In genomic region chr13:42867026-42867425, GRCm38 (mm10) we compare ENCODE assay signal across 8 mouse cellular contexts.
DNase-seq lines count a peak whose midpoint lies in the region; ATAC-seq lines count a peak whose summit lies in the region.

No protein-coding gene starts in this region.

- H3K27me3 ChIP-seq in neural tube, embryonic 11.5 days (ENCODE audit: control insufficient read depth, insufficient read depth, low read length), result no peaks in the 10 kb centered on the region
- H3K27me3 ChIP-seq in limb, embryonic 13.5 days, result no peaks in the 10 kb centered on the region
- no peaks in the 10 kb centered on the region for H3K27me3 ChIP-seq in neural tube, embryonic 14.5 days (ENCODE audit: control insufficient read depth, insufficient read depth, low read length)

- no peak overlapping the region for H3K9ac ChIP-seq in neural tube, embryonic 11.5 days (ENCODE audit: low read length)
- peak overlapping the region; percentile 62; the same call in 1 of the 2 replicates for H3K9ac ChIP-seq in limb, embryonic 13.5 days
- H3K9ac ChIP-seq in neural tube, embryonic 14.5 days (replicated peaks; ENCODE audit: low read depth, low read length), result no peak overlapping the region

- 49% methylated on average over 6 of the region's 6 CpGs for WGBS in neural tube, embryonic 11.5 days
- WGBS in limb, embryonic 13.5 days, result 40% methylated on average over 6 of the region's 6 CpGs
- WGBS in neural tube, embryonic 14.5 days, result 47% methylated on average over 6 of the region's 6 CpGs

- no peak overlapping the region for H3K4me3 ChIP-seq in neural tube, embryonic 11.5 days (ENCODE audit: low read depth, low read length)
- H3K4me3 ChIP-seq in limb, embryonic 13.5 days, result peak overlapping the region; percentile 43
- no peak overlapping the region; the same call in 1 of the 2 replicates for H3K4me3 ChIP-seq in neural tube, embryonic 14.5 days (ENCODE audit: low read depth, low read length)

- peaks cover 8% of the 10 kb centered on the region; the same call in 1 of the 2 replicates for H3K4me1 ChIP-seq in neural tube, embryonic 11.5 days (ENCODE audit: control insufficient read depth, insufficient read depth, low read length)
- H3K4me1 ChIP-seq in limb, embryonic 13.5 days, result peaks cover 11% of the 10 kb centered on the region; the same call in 1 of the 2 replicates
- peaks cover 4% of the 10 kb centered on the region; the same call in 1 of the 2 replicates for H3K4me1 ChIP-seq in neural tube, embryonic 14.5 days (ENCODE audit: control insufficient read depth, insufficient read depth, low read length)

- no peaks in the 10 kb centered on the region for H3K36me3 ChIP-seq in neural tube, embryonic 11.5 days (ENCODE audit: control insufficient read depth, insufficient read depth, low read length)
- H3K36me3 ChIP-seq in limb, embryonic 13.5 days, result no peaks in the 10 kb centered on the region
- no peaks in the 10 kb centered on the region for H3K36me3 ChIP-seq in neural tube, embryonic 14.5 days (ENCODE audit: control insufficient read depth, insufficient read depth, low read length)

- ATAC-seq in neural tube, embryonic 11.5 days (ENCODE audit: insufficient read depth, low FRiP score, low TSS enrichment), result no peak
- ATAC-seq in limb, embryonic 13.5 days (ENCODE audit: low FRiP score, low read depth), result no peak
- ATAC-seq in neural tube, embryonic 14.5 days (ENCODE audit: low read depth), result no peak
- ATAC-seq in erythroblast, adult 5-6 weeks (replicated peaks; ENCODE audit: low FRiP score, poor library complexity, severe bottlenecking), result no peak

- H3K9me3 ChIP-seq in neural tube, embryonic 11.5 days (ENCODE audit: control insufficient read depth, low read length), result no peaks in the 10 kb centered on the region
- H3K9me3 ChIP-seq in limb, embryonic 13.5 days, result no peaks in the 10 kb centered on the region
- H3K9me3 ChIP-seq in neural tube, embryonic 14.5 days (ENCODE audit: control insufficient read depth, low read length), result no peaks in the 10 kb centered on the region

- H3K27ac ChIP-seq in neural tube, embryonic 11.5 days (ENCODE audit: low read depth, low read length), result no peak overlapping the region
- H3K27ac ChIP-seq in limb, embryonic 13.5 days, result no peak overlapping the region
- H3K27ac ChIP-seq in neural tube, embryonic 14.5 days (ENCODE audit: low read depth, low read length), result no peak overlapping the region

- peak; percentile 11 for DNase-seq in adrenal gland, adult 2 months
- DNase-seq in adrenal gland, adult 8-10 months, result no peak
- DNase-seq in neural tube, embryonic 11.5 days (ENCODE audit: low spot score), result no peak
- DNase-seq in neural tube, embryonic 10.5 days (ENCODE audit: extremely low spot score, low spot score), result no peak
- no peak for DNase-seq in T-cell, adult 2 months (ENCODE audit: low spot score)

- H3K4me2 ChIP-seq in neural tube, embryonic 11.5 days (ENCODE audit: low read depth), result peak overlapping the region; percentile 50
- H3K4me2 ChIP-seq in limb, embryonic 13.5 days (replicated peaks), result peak overlapping the region; percentile 77
- peak overlapping the region; percentile 46; the same call in 1 of the 2 replicates for H3K4me2 ChIP-seq in neural tube, embryonic 14.5 days (ENCODE audit: low read depth, low read length)
